Mouse (Mus musculus): ENCODE results near the gene Gm10324. TPM values are rescaled to one million over a fixed set of nuclear protein-coding genes. Genes with fewer than 3 reads are reported as not detected.

Gene Gm10324
- polyA plus RNA-seq (2014; fragmentation: Illumina TruSeq; extraction: RNeasy Lipid Tissue Mini Kit (QIAGEN cat#74804); ENCODE audit: low read depth, low replicate concordance), result not detected

DNA sequence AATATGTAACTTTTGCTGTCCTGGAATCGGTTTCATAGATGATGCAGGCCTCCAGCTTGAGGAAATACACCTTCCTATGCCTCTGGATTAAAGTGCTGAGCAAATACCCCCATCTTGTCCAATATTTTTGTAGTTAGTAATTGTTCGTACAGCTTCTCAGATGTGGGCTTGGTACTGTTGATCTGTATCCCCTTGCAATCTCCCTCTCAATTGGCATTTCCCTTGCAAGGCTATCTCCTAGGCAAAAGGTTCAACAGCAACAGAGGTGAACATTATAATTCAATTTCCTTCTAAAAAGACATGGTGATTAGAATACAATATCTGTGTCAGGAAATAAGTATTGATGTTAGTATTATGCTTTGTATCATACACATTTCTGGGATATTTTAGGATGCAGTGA lies at the start of gene Gm10324:
Gene Gm10324 (plus strand): TSS at position 301 of the 400 bp plus-strand sequence.

Other genes with a start within 250 kb of the Gm10324 start
- gene Gm10772, start 108.0 kb downstream of the Gm10324 start, polyA plus RNA-seq (2014; fragmentation: Illumina TruSeq; extraction: RNeasy Lipid Tissue Mini Kit (QIAGEN cat#74804); ENCODE audit: low read depth, low replicate concordance), result not detected

Data from kidney, adult 10 weeks (tissue).